Mouse (Mus musculus) liver, embryonic 14.5 days (tissue): ENCODE measurements around the gene Cope.

Experiments
- CTCF ChIP-seq: IDR thresholded peaks from 2 replicates; pipeline ENCODE4 v1.5.1; 2016; ENCODE audit warnings: antibody characterized with exemption, low read depth, control low read depth
- EP300 ChIP-seq: IDR thresholded peaks from 2 replicates; pipeline ENCODE4 v1.6.1; 2016; ENCODE audit warnings: antibody characterized with exemption, low read depth

GRCm38 (mm10) chr8:70352657-70353151 is 50.4 kb downstream of the Cope start:
- TF ChIP-seq CTCF (no peak), EP300 (no peak)
